Mouse (Mus musculus): ENCODE data around the gene Arhgap22. TPM values are rescaled to one million over a fixed set of nuclear protein-coding genes. Genes with fewer than 3 reads are reported as not detected.
A peak's percentile ranks its signal among the peaks of the same experiment; 100 is the strongest.

The Arhgap22 gene
- polyA plus RNA-seq, 1 experiment, result 10.8 TPM

DNA sequence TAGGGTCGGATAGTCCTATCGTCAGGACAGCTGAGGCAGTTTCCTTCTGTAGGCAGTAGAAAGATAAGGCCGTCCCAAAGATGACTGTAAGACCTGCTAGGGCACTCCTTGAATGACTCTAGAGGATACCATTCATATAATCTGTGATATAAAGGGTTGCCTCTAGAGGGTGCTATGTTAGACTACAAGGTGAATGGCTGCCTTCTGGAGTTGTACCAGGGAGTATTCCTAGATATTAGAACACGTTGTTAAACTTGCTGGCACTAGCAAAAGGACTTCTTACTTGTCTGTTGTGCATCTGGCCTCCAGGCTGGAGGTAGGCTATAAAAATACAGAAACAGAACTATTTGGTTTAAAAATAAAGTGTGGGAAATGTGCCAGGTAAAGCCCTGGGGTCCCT, 117.2 kb downstream of the Arhgap22 start:
- Histone ChIP-seq H3K36me3 (ENCODE audit: control insufficient read depth, insufficient read depth, low read length, poor library complexity, severe bottlenecking) (no peaks in the 10 kb centered on the region), H3K27ac (ENCODE audit: insufficient read depth, low read length) (peak overlapping the region; percentile 18)

DNA sequence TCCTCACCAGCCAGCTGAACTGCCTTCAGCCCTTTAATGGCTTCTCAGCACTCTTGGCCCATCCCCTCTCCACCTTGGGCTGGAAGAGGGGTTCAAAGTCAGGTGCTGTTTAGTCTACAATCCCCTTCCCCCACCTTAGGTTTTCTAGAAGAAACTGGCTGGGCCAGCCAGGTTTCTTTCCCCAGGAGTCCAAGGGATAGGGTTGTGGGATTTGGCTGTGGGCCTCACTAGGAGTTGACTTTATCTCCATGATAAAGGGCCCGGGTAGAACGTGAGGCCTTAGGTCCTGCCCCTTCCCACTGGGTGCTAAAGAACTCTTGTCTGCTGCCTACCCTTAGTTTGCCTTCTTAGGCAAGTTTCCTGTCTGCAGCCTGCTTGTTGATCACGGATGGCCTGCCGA, 117.8 kb downstream of the Arhgap22 start:
- H3K27ac ChIP-seq (ENCODE audit: insufficient read depth, low read length), result peak overlapping the region; percentile 18
- peaks cover 10% of the 10 kb centered on the region for H3K4me1 ChIP-seq (ENCODE audit: control insufficient read depth, insufficient read depth, low read length)
- no peak for TF ChIP-seq POLR2A (IDR thresholded peaks at IDR 0.05; ENCODE audit: insufficient read depth, low read length)
- TF ChIP-seq EP300 (IDR thresholded peaks at IDR 0.05; ENCODE audit: insufficient read depth, low read depth, low read length), result no peak
- TF ChIP-seq CTCF (IDR thresholded peaks at IDR 0.05; ENCODE audit: low read depth, low read length), result no peak
- no peaks in the 10 kb centered on the region for H3K36me3 ChIP-seq (ENCODE audit: control insufficient read depth, insufficient read depth, low read length, poor library complexity, severe bottlenecking)
- H3K27me3 ChIP-seq (ENCODE audit: control insufficient read depth, insufficient read depth, low read length, poor library complexity, severe bottlenecking), result no peaks in the 10 kb centered on the region
- no peak overlapping the region for H3K4me3 ChIP-seq (ENCODE audit: low read depth, low read length)
- no peaks in the 10 kb centered on the region for H3K9me3 ChIP-seq (replicated peaks; ENCODE audit: control insufficient read depth, insufficient read depth, low read length, poor library complexity, severe bottlenecking)
- H3K9ac ChIP-seq (ENCODE audit: low read depth, poor library complexity, severe bottlenecking), result no peak overlapping the region

More for the DNA sequence above, 117.2 kb downstream of the Arhgap22 start:
- Histone ChIP-seq H3K9ac (ENCODE audit: low read depth, poor library complexity, severe bottlenecking) (no peak overlapping the region), H3K9me3 (replicated peaks; ENCODE audit: control insufficient read depth, insufficient read depth, low read length, poor library complexity, severe bottlenecking) (no peaks in the 10 kb centered on the region), H3K4me1 (ENCODE audit: control insufficient read depth, insufficient read depth, low read length) (peaks cover 10% of the 10 kb centered on the region), H3K4me3 (ENCODE audit: low read depth, low read length) (no peak overlapping the region), H3K27me3 (ENCODE audit: control insufficient read depth, insufficient read depth, low read length, poor library complexity, severe bottlenecking) (no peaks in the 10 kb centered on the region)
- TF ChIP-seq CTCF (IDR thresholded peaks at IDR 0.05; ENCODE audit: low read depth, low read length) (no peak), POLR2A (IDR thresholded peaks at IDR 0.05; ENCODE audit: insufficient read depth, low read length) (no peak), EP300 (IDR thresholded peaks at IDR 0.05; ENCODE audit: insufficient read depth, low read depth, low read length) (no peak)

DNA sequence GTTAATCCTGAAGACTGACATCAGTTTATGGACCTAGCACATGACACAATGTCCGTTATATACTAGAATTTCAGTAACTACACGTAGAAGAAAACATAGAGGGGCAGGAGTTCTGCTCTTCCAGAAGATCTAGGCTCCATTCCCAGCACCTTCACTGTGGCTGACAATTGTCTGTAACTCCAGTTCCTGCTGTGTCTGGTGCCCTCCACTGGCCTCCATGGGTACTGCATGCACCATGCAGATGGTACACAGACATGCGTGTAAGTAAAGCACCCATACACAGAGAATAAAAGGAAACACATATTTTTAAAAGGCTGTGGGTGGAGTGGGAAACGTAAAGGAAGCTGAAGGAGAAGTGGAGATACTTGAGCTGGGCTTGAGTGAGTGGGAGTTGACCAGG, 120.0 kb downstream of the Arhgap22 start:
- Histone ChIP-seq H3K27ac (ENCODE audit: insufficient read depth, low read length) (no peak overlapping the region), H3K36me3 (ENCODE audit: control insufficient read depth, insufficient read depth, low read length, poor library complexity, severe bottlenecking) (no peaks in the 10 kb centered on the region), H3K4me3 (ENCODE audit: low read depth, low read length) (no peak overlapping the region), H3K4me1 (ENCODE audit: control insufficient read depth, insufficient read depth, low read length) (peaks cover 10% of the 10 kb centered on the region), H3K9me3 (replicated peaks; ENCODE audit: control insufficient read depth, insufficient read depth, low read length, poor library complexity, severe bottlenecking) (no peaks in the 10 kb centered on the region), H3K27me3 (ENCODE audit: control insufficient read depth, insufficient read depth, low read length, poor library complexity, severe bottlenecking) (no peaks in the 10 kb centered on the region), H3K9ac (ENCODE audit: low read depth, poor library complexity, severe bottlenecking) (no peak overlapping the region)
- TF ChIP-seq CTCF (IDR thresholded peaks at IDR 0.05; ENCODE audit: low read depth, low read length) (peak; percentile 91), EP300 (IDR thresholded peaks at IDR 0.05; ENCODE audit: insufficient read depth, low read depth, low read length) (no peak)

DNA sequence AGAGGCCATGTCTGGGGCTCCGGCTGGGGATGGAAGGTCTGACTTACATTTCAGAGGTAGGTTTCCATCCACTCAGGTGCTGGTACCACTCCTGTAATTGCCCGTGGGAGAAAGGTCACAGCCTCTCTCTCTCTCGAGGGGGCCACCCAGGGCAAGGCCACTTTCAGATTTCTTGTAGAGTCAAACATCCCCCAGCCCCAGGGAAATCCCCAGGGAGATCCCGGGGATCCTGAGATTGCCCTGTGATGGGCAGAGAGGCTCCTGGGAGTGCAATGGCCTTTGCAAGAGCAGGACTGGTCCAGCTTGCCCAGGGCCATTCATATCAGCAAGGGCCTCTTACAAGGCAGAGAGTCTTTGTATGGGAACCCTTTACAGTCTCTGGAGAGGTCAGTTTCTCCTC, 120.6 kb downstream of the Arhgap22 start:
- Histone ChIP-seq H3K4me1 (ENCODE audit: control insufficient read depth, insufficient read depth, low read length) (peaks cover 10% of the 10 kb centered on the region), H3K27me3 (ENCODE audit: control insufficient read depth, insufficient read depth, low read length, poor library complexity, severe bottlenecking) (no peaks in the 10 kb centered on the region), H3K4me3 (ENCODE audit: low read depth, low read length) (no peak overlapping the region), H3K27ac (ENCODE audit: insufficient read depth, low read length) (no peak overlapping the region), H3K9me3 (replicated peaks; ENCODE audit: control insufficient read depth, insufficient read depth, low read length, poor library complexity, severe bottlenecking) (no peaks in the 10 kb centered on the region), H3K36me3 (ENCODE audit: control insufficient read depth, insufficient read depth, low read length, poor library complexity, severe bottlenecking) (no peaks in the 10 kb centered on the region), H3K9ac (ENCODE audit: low read depth, poor library complexity, severe bottlenecking) (no peak overlapping the region)
- TF ChIP-seq CTCF (IDR thresholded peaks at IDR 0.05; ENCODE audit: low read depth, low read length) (no peak), POLR2A (IDR thresholded peaks at IDR 0.05; ENCODE audit: insufficient read depth, low read length) (no peak), EP300 (IDR thresholded peaks at IDR 0.05; ENCODE audit: insufficient read depth, low read depth, low read length) (no peak)

DNA sequence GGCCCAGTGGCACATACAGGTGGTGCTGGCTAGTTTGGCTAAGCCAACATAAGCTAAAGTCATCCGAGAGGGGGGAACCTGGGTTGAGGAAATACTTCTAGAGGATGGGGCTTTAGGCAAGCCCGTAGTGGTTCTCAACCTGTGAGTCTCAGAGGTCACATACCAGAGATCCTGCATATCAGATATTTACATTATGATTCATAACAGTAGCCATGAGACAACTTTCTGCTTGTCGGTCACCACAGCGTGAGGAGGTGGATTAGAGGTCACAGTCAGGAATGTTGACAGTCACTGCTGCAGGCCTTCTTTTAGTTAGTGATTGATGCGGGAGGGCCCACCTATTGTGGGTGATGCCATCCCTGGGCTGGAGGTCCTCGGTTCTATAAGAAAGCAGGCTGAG, 121.9 kb downstream of the Arhgap22 start:
- TF ChIP-seq POLR2A (IDR thresholded peaks at IDR 0.05; ENCODE audit: insufficient read depth, low read length), result no peak
- TF ChIP-seq EP300 (IDR thresholded peaks at IDR 0.05; ENCODE audit: insufficient read depth, low read depth, low read length), result no peak
- no peak for TF ChIP-seq CTCF (IDR thresholded peaks at IDR 0.05; ENCODE audit: low read depth, low read length)

DNA sequence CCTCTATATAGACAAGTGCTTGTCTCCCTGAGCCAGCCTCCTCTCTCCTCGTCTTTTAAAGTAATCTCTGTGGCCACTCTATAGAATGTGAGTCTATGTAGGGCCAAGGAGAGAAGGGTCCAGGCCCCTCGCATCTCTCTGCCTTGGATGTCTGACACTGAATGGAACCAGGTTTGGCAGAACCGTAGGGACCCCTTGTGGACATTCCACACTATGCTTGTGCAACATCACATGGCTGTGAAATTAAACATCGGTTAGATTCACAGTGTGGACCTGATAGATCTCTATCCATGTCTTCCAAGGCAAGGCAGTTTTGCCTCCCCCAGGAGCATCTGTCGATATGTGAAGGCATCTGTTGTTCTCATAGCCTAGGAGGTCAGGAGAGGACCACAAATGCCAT, 124.9 kb downstream of the Arhgap22 start:
- Histone ChIP-seq H3K4me1 (ENCODE audit: control insufficient read depth, insufficient read depth, low read length) (no peaks in the 10 kb centered on the region), H3K9me3 (replicated peaks; ENCODE audit: control insufficient read depth, insufficient read depth, low read length, poor library complexity, severe bottlenecking) (no peaks in the 10 kb centered on the region), H3K9ac (ENCODE audit: low read depth, poor library complexity, severe bottlenecking) (no peak overlapping the region), H3K27ac (ENCODE audit: insufficient read depth, low read length) (no peak overlapping the region), H3K27me3 (ENCODE audit: control insufficient read depth, insufficient read depth, low read length, poor library complexity, severe bottlenecking) (no peaks in the 10 kb centered on the region), H3K36me3 (ENCODE audit: control insufficient read depth, insufficient read depth, low read length, poor library complexity, severe bottlenecking) (no peaks in the 10 kb centered on the region), H3K4me3 (ENCODE audit: low read depth, low read length) (no peak overlapping the region)
- TF ChIP-seq EP300 (IDR thresholded peaks at IDR 0.05; ENCODE audit: insufficient read depth, low read depth, low read length) (no peak), CTCF (IDR thresholded peaks at IDR 0.05; ENCODE audit: low read depth, low read length) (no peak), POLR2A (IDR thresholded peaks at IDR 0.05; ENCODE audit: insufficient read depth, low read length) (no peak)

More for the DNA sequence above, 121.9 kb downstream of the Arhgap22 start:
- Histone ChIP-seq H3K4me3 (ENCODE audit: low read depth, low read length) (no peak overlapping the region), H3K27ac (ENCODE audit: insufficient read depth, low read length) (no peak overlapping the region), H3K9ac (ENCODE audit: low read depth, poor library complexity, severe bottlenecking) (no peak overlapping the region), H3K27me3 (ENCODE audit: control insufficient read depth, insufficient read depth, low read length, poor library complexity, severe bottlenecking) (no peaks in the 10 kb centered on the region), H3K9me3 (replicated peaks; ENCODE audit: control insufficient read depth, insufficient read depth, low read length, poor library complexity, severe bottlenecking) (no peaks in the 10 kb centered on the region), H3K36me3 (ENCODE audit: control insufficient read depth, insufficient read depth, low read length, poor library complexity, severe bottlenecking) (no peaks in the 10 kb centered on the region), H3K4me1 (ENCODE audit: control insufficient read depth, insufficient read depth, low read length) (peaks cover 10% of the 10 kb centered on the region)

All from ES-Bruce4 (cell line).